Mouse (Mus musculus) embryonic facial prominence, embryonic 11.5 days (tissue): ENCODE data around the gene Syngr1. TPM values are rescaled to one million over a fixed set of nuclear protein-coding genes. Genes with fewer than 3 reads are reported as not detected.
A peak's percentile ranks its signal among the peaks of the same experiment; 100 is the strongest.

Experiments
- ATAC-seq: fragments of 200-750 bp; cut with Nextera tagmentation; replicated peaks from 2 replicates; pipeline ENCODE4 v1.8.0; 2017; ENCODE audit warnings: low read depth; ENCODE audit not compliant: insufficient number of reproducible peaks, low FRiP score, low TSS enrichment
- DNase-seq: peaks from one replicate; pipeline ENCODE4 v3.0.0-alpha.2; 2015; ENCODE audit warnings: low spot score
- H3K27ac ChIP-seq: fragments of 300-500 bp; sonication (generic); replicated peaks from 2 replicates; pipeline ENCODE4 v1.5.1; 2014; ENCODE audit warnings: mild to moderate bottlenecking, low read depth, low read length, control low read depth
- H3K27me3 ChIP-seq: fragments of 300-500 bp; sonication (generic); 2 replicates; pipeline ENCODE4 v1.6.1; 2014; ENCODE audit warnings: mild to moderate bottlenecking, low read length, moderate library complexity, mixed read lengths; ENCODE audit not compliant: control insufficient read depth, insufficient read depth
- H3K36me3 ChIP-seq: fragments of 300-500 bp; sonication (generic); replicated peaks from 2 replicates; pipeline ENCODE4 v1.6.1; 2014; ENCODE audit warnings: low read depth, mild to moderate bottlenecking, low read length, moderate library complexity, mixed read lengths; ENCODE audit not compliant: control insufficient read depth, insufficient read depth
- H3K4me1 ChIP-seq: fragments of 300-500 bp; sonication (generic); 2 replicates; pipeline ENCODE4 v1.6.1; 2014; ENCODE audit warnings: low read length, mixed read lengths; ENCODE audit not compliant: control insufficient read depth, insufficient read depth
- H3K4me2 ChIP-seq: fragments of 300-500 bp; sonication (generic); 2 replicates; pipeline ENCODE4 v1.6.1; 2014; ENCODE audit warnings: low read depth, mild to moderate bottlenecking, control low read depth, low read length, moderate library complexity
- H3K4me3 ChIP-seq: fragments of 300-500 bp; sonication (generic); 2 replicates; pipeline ENCODE4 v1.5.1; 2014; ENCODE audit warnings: low read depth, low read length, control low read depth
- H3K9ac ChIP-seq: fragments of 300-500 bp; sonication (generic); replicated peaks from 2 replicates; pipeline ENCODE4 v1.6.1; 2014; ENCODE audit warnings: mild to moderate bottlenecking, control low read depth, low read length
- H3K9me3 ChIP-seq: fragments of 300-500 bp; sonication (generic); replicated peaks from 2 replicates; pipeline ENCODE4 v1.6.1; 2016; ENCODE audit warnings: mild to moderate bottlenecking, low read length, inconsistent platforms, mixed read lengths; ENCODE audit not compliant: control insufficient read depth
- WGBS: fragments of 180-500 bp; shearing (Covaris S2); extraction: QIAGEN DNeasy Blood & Tissue Kit; methylation state at CpG from one replicate; pipeline ENCODE4 v1.1.7; 2014; 5-methylcytosine and 5-hydroxymethylcytosine counted together
- polyA plus RNA-seq: library from polyadenylated mRNA; unstranded; fragments of >200 nt; fragmentation: Nextera tagmentation; extraction: Ambion mirVana; gene quantifications from 2 replicates; pipeline ENCODE4 v1.2.1, GENCODE M21; 2014

Gene Syngr1
- polyA plus RNA-seq, 1 experiment from 2014 or later: 6.4 TPM

- DNase-seq (no peak), ATAC-seq (no peak)
- Histone ChIP-seq H3K4me2 (no peak overlapping the region), H3K36me3 (peaks cover under 1% of the 10 kb centered on the region; the same call in 1 of the 2 replicates), H3K9ac (no peak overlapping the region), H3K4me1 (peaks cover 6% of the 10 kb centered on the region), H3K27me3 (no peaks in the 10 kb centered on the region), H3K27ac (no peak overlapping the region), H3K4me3 (no peak overlapping the region), H3K9me3 (no peaks in the 10 kb centered on the region)
- WGBS: 83% methylated on average over 6 of the region's 6 CpGs
These were observed 40.3 kb downstream of the Syngr1 start for GRCm38 (mm10) chr15:80131421-80131820.

- peaks cover 3% of the 10 kb centered on the region; the same call in 1 of the 2 replicates for H3K36me3 ChIP-seq
- no peaks in the 10 kb centered on the region for H3K9me3 ChIP-seq
- peaks cover 6% of the 10 kb centered on the region for H3K4me1 ChIP-seq
- DNase-seq: no peak
- no peaks in the 10 kb centered on the region for H3K27me3 ChIP-seq
- H3K4me3 ChIP-seq: peak overlapping the region; percentile 58; the same call in 1 of the 2 replicates
- 87% methylated on average over 9 of the region's 9 CpGs for WGBS
- H3K27ac ChIP-seq: no peak overlapping the region
- H3K9ac ChIP-seq: no peak overlapping the region
- peak overlapping the region; percentile 8; the same call in 1 of the 2 replicates for H3K4me2 ChIP-seq
- no peak for ATAC-seq
These were observed 41.3 kb downstream of the Syngr1 start for GRCm38 (mm10) chr15:80132452-80132851.

GRCm38 (mm10) chr15:80132993-80133586 lies 42.0 kb downstream of the Syngr1 start, which contains the start of gene Tab1:
Tab1 (plus strand) TSS chr15:80133127.
- H3K4me3 ChIP-seq: peak within 1 kb of the TSS; percentile 58
- peak within 1 kb of the TSS; percentile 98 for H3K27ac ChIP-seq
- H3K27me3 ChIP-seq: no peaks in the 10 kb centered on the region

GRCm38 (mm10) chr15:80133682-80134449 lies 42.7 kb downstream of the Syngr1 start:
- Histone ChIP-seq H3K4me2 (peak overlapping the region; percentile 73), H3K27me3 (no peaks in the 10 kb centered on the region), H3K4me1 (peaks cover 6% of the 10 kb centered on the region), H3K27ac (peak overlapping the region; percentile 98), H3K36me3 (peaks cover 3% of the 10 kb centered on the region; the same call in 1 of the 2 replicates), H3K4me3 (peak overlapping the region; percentile 58), H3K9ac (peak overlapping the region; percentile 91), H3K9me3 (no peaks in the 10 kb centered on the region)
- peak; percentile 30; the same call in 1 of the 2 replicates for ATAC-seq
- peak; percentile 27 for DNase-seq
- 12% methylated on average over 14 of the region's 14 CpGs for WGBS

More at GRCm38 (mm10) chr15:80132993-80133586, 42.0 kb downstream of the Syngr1 start, which contains the start of gene Tab1:
- H3K9me3 ChIP-seq: no peaks in the 10 kb centered on the region
- H3K36me3 ChIP-seq: peaks cover 3% of the 10 kb centered on the region; the same call in 1 of the 2 replicates
- peak within 1 kb of the TSS; percentile 91 for H3K9ac ChIP-seq
- H3K4me1 ChIP-seq: peaks cover 6% of the 10 kb centered on the region
- H3K4me2 ChIP-seq: peak within 1 kb of the TSS; percentile 73
- DNase-seq (peak; percentile 95), ATAC-seq (peak; percentile 88)
- WGBS: under 1% methylated on average over 56 of the region's 59 CpGs

- DNase-seq: no peak
- Histone ChIP-seq H3K9me3 (no peaks in the 10 kb centered on the region), H3K9ac (peak overlapping the region; percentile 91), H3K27me3 (no peaks in the 10 kb centered on the region), H3K4me2 (peak overlapping the region; percentile 73), H3K4me1 (peaks cover 6% of the 10 kb centered on the region), H3K36me3 (peaks cover 3% of the 10 kb centered on the region; the same call in 1 of the 2 replicates), H3K27ac (0 out of 2 replicates have a peak overlapping the region, but pooled peaks have one; percentile 35), H3K4me3 (peak overlapping the region; percentile 58)
- WGBS: 63% methylated on average over 9 of the region's 9 CpGs
- ATAC-seq: no peak
These were observed 43.3 kb downstream of the Syngr1 start for GRCm38 (mm10) chr15:80134450-80134847.

GRCm38 (mm10) chr15:80135499-80135898 lies 44.4 kb downstream of the Syngr1 start:
- H3K4me3 ChIP-seq: no peak overlapping the region
- H3K27me3 ChIP-seq: no peaks in the 10 kb centered on the region
- DNase-seq (no peak), ATAC-seq (no peak)
- no peak overlapping the region for H3K4me2 ChIP-seq
- 88% methylated on average over 2 of the region's 2 CpGs for WGBS
- H3K27ac ChIP-seq: no peak overlapping the region
- no peak overlapping the region for H3K9ac ChIP-seq
- H3K36me3 ChIP-seq: peaks cover 3% of the 10 kb centered on the region; the same call in 1 of the 2 replicates
- H3K9me3 ChIP-seq: no peaks in the 10 kb centered on the region
- peaks cover 6% of the 10 kb centered on the region for H3K4me1 ChIP-seq

- DNase-seq: no peak
- no peak for ATAC-seq
- H3K4me3 ChIP-seq: no peak overlapping the region
- H3K27me3 ChIP-seq: no peaks in the 10 kb centered on the region
- no peaks in the 10 kb centered on the region for H3K9me3 ChIP-seq
- peaks cover 6% of the 10 kb centered on the region for H3K4me1 ChIP-seq
- no peak overlapping the region for H3K9ac ChIP-seq
- H3K36me3 ChIP-seq: peaks cover 6% of the 10 kb centered on the region
- H3K4me2 ChIP-seq: no peak overlapping the region
- no peak overlapping the region for H3K27ac ChIP-seq
- WGBS: 91% methylated on average over 3 of the region's 3 CpGs
These were observed 45.5 kb downstream of the Syngr1 start for GRCm38 (mm10) chr15:80136645-80137044.
